Mouse (Mus musculus) hindbrain, embryonic 12.5 days (tissue): ENCODE measurements at regions not wholly inside any gene's neighbourhood (a gene's known extent, or its start where the extent isn't known, plus 50 kb on each side); places are given as distances from the start of the nearest gene placed in this dataset.
"Not testable (repeated sequence)": the region's sequence is repeated elsewhere in the genome, so short reads cannot be mapped to it uniquely, and the experiment has no call there.

Source experiments
- ATAC-seq: fragments of 200-750 bp; cut with Nextera tagmentation; 2 replicates; pipeline ENCODE4 v1.8.0; 2017; ENCODE audit warnings: moderate TSS enrichment; ENCODE audit not compliant: low FRiP score
- H3K27ac ChIP-seq: fragments of 300-500 bp; sonication (generic); 2 replicates; pipeline ENCODE4 v1.5.1; 2016; ENCODE audit warnings: mild to moderate bottlenecking
- H3K27me3 ChIP-seq: fragments of 300-500 bp; sonication (generic); 2 replicates; pipeline ENCODE4 v1.6.1; 2016; ENCODE audit warnings: mild to moderate bottlenecking
- H3K36me3 ChIP-seq: fragments of 300-500 bp; sonication (generic); 2 replicates; pipeline ENCODE4 v1.6.1; 2016; ENCODE audit warnings: mild to moderate bottlenecking
- H3K4me1 ChIP-seq: fragments of 300-500 bp; sonication (generic); 2 replicates; pipeline ENCODE4 v1.6.1; 2016
- H3K4me2 ChIP-seq: fragments of 300-500 bp; sonication (generic); replicated peaks from 2 replicates; pipeline ENCODE4 v1.6.1; 2016; ENCODE audit warnings: mild to moderate bottlenecking
- H3K4me3 ChIP-seq: fragments of 300-500 bp; sonication (generic); 2 replicates; pipeline ENCODE4 v1.5.1; 2016; ENCODE audit warnings: mild to moderate bottlenecking
- H3K9ac ChIP-seq: fragments of 300-500 bp; sonication (generic); 2 replicates; pipeline ENCODE4 v1.6.1; 2016; ENCODE audit warnings: mild to moderate bottlenecking, moderate library complexity
- H3K9me3 ChIP-seq: fragments of 300-500 bp; sonication (generic); replicated peaks from 2 replicates; pipeline ENCODE4 v1.6.1; 2016; ENCODE audit warnings: mild to moderate bottlenecking
- WGBS: fragments of 180-500 bp; shearing (Covaris S2); methylation state at CpG from one replicate; pipeline ENCODE4 v1.1.7; 2016; 5-methylcytosine and 5-hydroxymethylcytosine counted together

GRCm38 (mm10) chr1:184187582-184187981 is 153.5 kb upstream of the 1700056E22Rik start:
- no peaks in the 10 kb centered on the region for H3K36me3 ChIP-seq
- no peaks in the 10 kb centered on the region for H3K27me3 ChIP-seq
- H3K4me2 ChIP-seq: no peak overlapping the region
- no peak overlapping the region for H3K4me3 ChIP-seq
- H3K27ac ChIP-seq: no peak overlapping the region
- H3K9me3 ChIP-seq: no peaks in the 10 kb centered on the region
- no peaks in the 10 kb centered on the region for H3K4me1 ChIP-seq
- no peak for ATAC-seq
- no peak overlapping the region for H3K9ac ChIP-seq

- ATAC-seq: no peak
- no peak overlapping the region for H3K4me3 ChIP-seq
- H3K4me2 ChIP-seq: no peak overlapping the region
- no peak overlapping the region for H3K9ac ChIP-seq
- no peaks in the 10 kb centered on the region for H3K36me3 ChIP-seq
- no peaks in the 10 kb centered on the region for H3K27me3 ChIP-seq
- H3K27ac ChIP-seq: no peak overlapping the region
- WGBS: 95% methylated on average over 4 of the region's 4 CpGs
- no peaks in the 10 kb centered on the region for H3K4me1 ChIP-seq
- H3K9me3 ChIP-seq: no peaks in the 10 kb centered on the region
These were observed 148.1 kb upstream of the 1700056E22Rik start for GRCm38 (mm10) chr1:184182163-184182562.

GRCm38 (mm10) chr1:184174416-184174815 is 140.3 kb upstream of the 1700056E22Rik start:
- H3K4me3 ChIP-seq, H3K4me1 ChIP-seq, H3K27me3 ChIP-seq, ATAC-seq, H3K27ac ChIP-seq, H3K4me2 ChIP-seq, H3K9ac ChIP-seq, H3K36me3 ChIP-seq, H3K9me3 ChIP-seq: not testable (repeated sequence)
- WGBS: 86% methylated on average over 1 of the region's 1 CpGs

DNA sequence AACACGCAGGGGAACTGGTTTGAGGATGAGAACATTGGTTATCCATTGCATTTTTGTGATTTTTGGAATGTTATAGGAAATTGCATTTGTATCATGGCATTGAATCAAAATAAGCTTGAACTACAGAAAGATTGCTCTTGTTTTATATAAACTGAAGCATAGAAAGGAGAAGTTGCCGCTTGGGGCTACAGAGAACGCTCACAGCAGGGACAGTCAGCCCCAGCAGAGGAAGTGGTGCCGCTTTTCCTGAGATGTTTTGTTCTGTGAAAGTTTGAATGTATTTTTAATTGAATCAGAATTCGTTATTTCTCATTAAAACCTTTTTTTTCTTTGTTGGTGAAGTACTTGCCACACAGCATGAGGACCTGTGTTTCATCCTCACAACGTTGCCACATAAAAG is 139.6 kb upstream of the 1700056E22Rik start:
- 80% methylated on average over 6 of the region's 6 CpGs for WGBS

DNA sequence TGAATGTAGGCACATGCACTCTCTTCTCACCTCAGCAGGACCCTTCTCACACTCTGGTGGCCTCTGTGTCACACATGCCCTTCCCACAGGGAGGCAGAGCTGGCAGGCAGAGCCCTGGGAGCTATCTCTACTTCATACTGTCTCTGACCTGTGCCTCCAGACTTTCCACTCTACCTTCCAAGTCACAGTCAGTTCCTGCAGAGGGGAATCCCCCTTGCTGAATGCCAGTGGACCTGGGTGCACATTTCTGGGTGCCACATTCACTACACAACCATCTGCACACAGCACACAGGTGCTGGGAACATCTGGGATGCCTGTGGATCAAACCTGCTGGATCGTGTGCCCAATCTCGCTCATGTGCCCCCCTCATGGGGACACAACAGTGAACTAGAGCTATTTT is 138.9 kb upstream of the 1700056E22Rik start:
- no peaks in the 10 kb centered on the region for H3K27me3 ChIP-seq
- H3K9ac ChIP-seq: no peak overlapping the region
- H3K36me3 ChIP-seq: no peaks in the 10 kb centered on the region
- no peaks in the 10 kb centered on the region for H3K9me3 ChIP-seq
- WGBS: 87% methylated on average over 2 of the region's 2 CpGs
- H3K4me3 ChIP-seq: no peak overlapping the region
- H3K4me2 ChIP-seq: no peak overlapping the region
- no peaks in the 10 kb centered on the region for H3K4me1 ChIP-seq
- ATAC-seq: no peak
- H3K27ac ChIP-seq: no peak overlapping the region

More for the DNA sequence above, 139.6 kb upstream of the 1700056E22Rik start:
- Histone ChIP-seq H3K4me1 (no peaks in the 10 kb centered on the region), H3K27ac (no peak overlapping the region), H3K9ac (no peak overlapping the region), H3K4me2 (no peak overlapping the region), H3K9me3 (no peaks in the 10 kb centered on the region), H3K36me3 (no peaks in the 10 kb centered on the region), H3K27me3 (no peaks in the 10 kb centered on the region), H3K4me3 (no peak overlapping the region)
- ATAC-seq: no peak

GRCm38 (mm10) chr1:184171601-184172000 is 137.5 kb upstream of the 1700056E22Rik start:
- no peaks in the 10 kb centered on the region for H3K27me3 ChIP-seq
- no peak overlapping the region for H3K4me3 ChIP-seq
- H3K4me1 ChIP-seq: no peaks in the 10 kb centered on the region
- no peak for ATAC-seq
- H3K9ac ChIP-seq: no peak overlapping the region
- WGBS: 69% methylated on average over 7 of the region's 7 CpGs
- H3K27ac ChIP-seq: no peak overlapping the region
- no peaks in the 10 kb centered on the region for H3K9me3 ChIP-seq
- no peaks in the 10 kb centered on the region for H3K36me3 ChIP-seq
- no peak overlapping the region for H3K4me2 ChIP-seq

GRCm38 (mm10) chr1:184170926-184171325 is 136.8 kb upstream of the 1700056E22Rik start:
- Histone ChIP-seq H3K36me3 (no peaks in the 10 kb centered on the region), H3K27me3 (no peaks in the 10 kb centered on the region), H3K4me2 (no peak overlapping the region), H3K9me3 (no peaks in the 10 kb centered on the region), H3K27ac (no peak overlapping the region), H3K4me1 (no peaks in the 10 kb centered on the region), H3K9ac (no peak overlapping the region), H3K4me3 (no peak overlapping the region)
- WGBS: 82% methylated on average over 3 of the region's 3 CpGs
- no peak for ATAC-seq

- no peak for ATAC-seq
- Histone ChIP-seq H3K4me3 (no peak overlapping the region), H3K27ac (no peak overlapping the region), H3K27me3 (no peaks in the 10 kb centered on the region), H3K9me3 (no peaks in the 10 kb centered on the region), H3K36me3 (no peaks in the 10 kb centered on the region), H3K4me1 (no peaks in the 10 kb centered on the region), H3K4me2 (no peak overlapping the region), H3K9ac (no peak overlapping the region)
- 79% methylated on average over 1 of the region's 1 CpGs for WGBS
These were observed 135.9 kb upstream of the 1700056E22Rik start for GRCm38 (mm10) chr1:184169967-184170366.

- WGBS: 73% methylated on average over 7 of the region's 7 CpGs
- H3K36me3 ChIP-seq: no peaks in the 10 kb centered on the region
- H3K27me3 ChIP-seq: no peaks in the 10 kb centered on the region
- no peaks in the 10 kb centered on the region for H3K9me3 ChIP-seq
- H3K4me2 ChIP-seq: no peak overlapping the region
- no peak overlapping the region for H3K9ac ChIP-seq
- ATAC-seq: no peak
- H3K27ac ChIP-seq: no peak overlapping the region
- no peaks in the 10 kb centered on the region for H3K4me1 ChIP-seq
- H3K4me3 ChIP-seq: no peak overlapping the region
These were observed 135.1 kb upstream of the 1700056E22Rik start for GRCm38 (mm10) chr1:184169034-184169783.

DNA sequence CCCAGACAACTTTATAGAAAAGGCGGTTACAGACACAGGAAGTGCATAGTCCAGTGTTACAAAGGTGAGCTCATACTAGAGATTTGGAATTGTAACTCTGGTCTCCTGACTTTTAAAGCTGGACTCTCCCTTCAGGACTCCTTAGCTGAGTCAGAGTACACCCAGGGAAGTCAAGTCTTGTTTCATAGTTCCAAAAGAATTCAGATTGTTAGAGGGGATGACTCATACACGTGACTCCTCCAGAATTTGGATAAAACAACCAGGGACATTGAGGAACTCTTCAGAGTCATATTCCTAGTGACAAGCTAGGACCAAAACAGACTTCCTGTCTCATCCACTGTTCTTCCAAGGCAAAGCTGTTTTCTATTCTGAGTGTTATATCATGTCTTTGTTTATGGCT is 132.8 kb upstream of the 1700056E22Rik start:
- Histone ChIP-seq H3K4me2 (no peak overlapping the region), H3K9ac (no peak overlapping the region), H3K4me1 (no peaks in the 10 kb centered on the region), H3K36me3 (no peaks in the 10 kb centered on the region), H3K27ac (no peak overlapping the region), H3K4me3 (no peak overlapping the region), H3K27me3 (no peaks in the 10 kb centered on the region), H3K9me3 (no peaks in the 10 kb centered on the region)
- ATAC-seq: no peak
- WGBS: 85% methylated on average over 2 of the region's 2 CpGs

DNA sequence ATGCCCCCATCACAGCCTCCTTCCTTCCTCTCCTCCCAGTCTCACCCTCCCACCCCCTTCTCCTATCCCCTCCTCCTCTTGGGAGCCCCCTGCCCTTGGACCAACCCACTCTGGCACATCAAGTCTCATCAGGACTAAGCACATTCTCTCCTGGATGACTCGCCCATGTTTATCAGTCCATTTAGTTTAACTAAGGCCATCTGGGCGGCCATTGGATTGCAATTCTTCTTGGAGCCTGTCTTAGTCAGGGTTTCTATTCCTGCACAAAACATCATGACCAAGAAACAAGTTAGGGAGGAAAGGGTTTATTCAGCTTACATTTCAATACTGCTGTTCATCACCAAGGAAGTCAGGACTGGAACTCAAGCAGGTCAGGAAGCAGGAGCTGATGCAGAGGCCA is 128.4 kb upstream of the 1700056E22Rik start:
- WGBS: 88% methylated on average over 2 of the region's 2 CpGs

DNA sequence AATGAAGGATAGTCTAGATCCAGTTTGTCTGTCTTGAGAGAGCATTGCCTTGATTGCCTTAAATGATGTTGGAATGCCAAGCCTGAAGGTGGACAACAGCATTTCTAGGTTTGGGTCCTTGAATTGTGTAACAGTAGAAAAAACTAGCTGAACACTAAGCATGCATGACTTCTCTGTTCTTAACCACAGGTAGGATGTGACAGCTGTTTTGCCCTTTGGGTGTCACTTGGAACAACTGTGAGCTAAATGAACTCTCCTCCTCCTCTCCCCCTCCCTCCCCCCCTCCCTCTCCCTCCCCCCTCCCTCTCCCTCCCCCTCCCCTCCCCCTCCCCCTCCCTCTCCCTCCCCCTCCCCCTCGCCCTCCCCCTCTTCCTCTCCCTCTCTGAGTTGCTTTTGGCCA is 113.6 kb upstream of the 1700056E22Rik start:
- Histone ChIP-seq H3K4me1 (no peaks in the 10 kb centered on the region), H3K27ac (no peak overlapping the region), H3K4me3 (no peak overlapping the region), H3K27me3 (no peaks in the 10 kb centered on the region), H3K36me3 (no peaks in the 10 kb centered on the region), H3K9ac (no peak overlapping the region), H3K4me2 (no peak overlapping the region), H3K9me3 (no peaks in the 10 kb centered on the region)
- no peak for ATAC-seq
- no CpG with 5 or more reads among the region's 1 CpGs for WGBS

More for the DNA sequence above, 128.4 kb upstream of the 1700056E22Rik start:
- not testable (repeated sequence) for H3K36me3 ChIP-seq, H3K27me3 ChIP-seq, H3K4me1 ChIP-seq, H3K4me2 ChIP-seq, H3K9me3 ChIP-seq, ATAC-seq, H3K4me3 ChIP-seq, H3K9ac ChIP-seq, H3K27ac ChIP-seq

GRCm38 (mm10) chr1:184142974-184143373 is 108.9 kb upstream of the 1700056E22Rik start:
- ATAC-seq: no peak
- WGBS: 55% methylated on average over 2 of the region's 2 CpGs

More at GRCm38 (mm10) chr1:184142974-184143373, 108.9 kb upstream of the 1700056E22Rik start:
- no peaks in the 10 kb centered on the region for H3K4me1 ChIP-seq
- H3K4me2 ChIP-seq: no peak overlapping the region
- H3K9ac ChIP-seq: no peak overlapping the region
- no peak overlapping the region for H3K4me3 ChIP-seq
- no peaks in the 10 kb centered on the region for H3K9me3 ChIP-seq
- H3K36me3 ChIP-seq: no peaks in the 10 kb centered on the region
- no peak overlapping the region for H3K27ac ChIP-seq
- no peaks in the 10 kb centered on the region for H3K27me3 ChIP-seq
